Mouse (Mus musculus): ENCODE measurements around the gene Pno1. TPM values are rescaled to one million over a fixed set of nuclear protein-coding genes. Genes with fewer than 3 reads are reported as not detected.
"Not testable (repeated sequence)": the region's sequence is repeated elsewhere in the genome, so short reads cannot be mapped to it uniquely, and the experiment has no call there.

Pno1 gene
- polyA plus RNA-seq (2012; rRNA removed) = 17.0 and 17.8 TPM in 2 replicates

GRCm38 (mm10) chr11:17211258-17212140, at the start of gene Pno1:
TSS of gene Pno1 (minus strand) at chr11:17211568.
- peak; percentile 95 to 98 for DNase-seq (ENCODE audit: extremely low spot score in 1 of 2, low spot score in 1 of 2)

GRCm38 (mm10) chr11:17257861-17258260, 46.5 kb upstream of the Pno1 start:
- DNase-seq (ENCODE audit: extremely low spot score in 1 of 2, low spot score in 1 of 2) = peak in 1 of 2 experiments; percentile 41

- peak; percentile 91 to 98 for DNase-seq (ENCODE audit: extremely low spot score in 1 of 2, low spot score in 1 of 2)
Observed at GRCm38 (mm10) chr11:17257443-17257842, 46.1 kb upstream of the Pno1 start, which contains the start of gene C1d. TSS of gene C1d (plus strand) at chr11:17257579.

GRCm38 (mm10) chr11:17256813-17257365, 45.5 kb upstream of the Pno1 start:
- DNase-seq (ENCODE audit: extremely low spot score in 1 of 2, low spot score in 1 of 2) = peak in 1 of 2 experiments; percentile 8

- DNase-seq (ENCODE audit: extremely low spot score in 1 of 2, low spot score in 1 of 2) = no peak
Observed at GRCm38 (mm10) chr11:17248715-17249114, 37.3 kb upstream of the Pno1 start.

GRCm38 (mm10) chr11:17238598-17238997, 27.2 kb upstream of the Pno1 start:
- not testable (repeated sequence) for DNase-seq (ENCODE audit: extremely low spot score in 1 of 2, low spot score in 1 of 2)

- DNase-seq (ENCODE audit: extremely low spot score in 1 of 2, low spot score in 1 of 2) = peak in 1 of 2 experiments; percentile 29
Observed at GRCm38 (mm10) chr11:17236449-17237037, 25.2 kb upstream of the Pno1 start.

GRCm38 (mm10) chr11:17232792-17233191, 21.4 kb upstream of the Pno1 start:
- DNase-seq (ENCODE audit: extremely low spot score in 1 of 2, low spot score in 1 of 2) = no peak

GRCm38 (mm10) chr11:17221126-17221525, 9.8 kb upstream of the Pno1 start:
- DNase-seq (ENCODE audit: extremely low spot score in 1 of 2, low spot score in 1 of 2) = no peak

- DNase-seq (ENCODE audit: extremely low spot score in 1 of 2, low spot score in 1 of 2) = peak in 1 of 2 experiments; percentile 24
Observed at GRCm38 (mm10) chr11:17215475-17215874, 4.1 kb upstream of the Pno1 start.

GRCm38 (mm10) chr11:17212903-17213509, 1.6 kb upstream of the Pno1 start:
- no peak for DNase-seq (ENCODE audit: extremely low spot score in 1 of 2, low spot score in 1 of 2)

GRCm38 (mm10) chr11:17212141-17212495, 750 bp upstream of the Pno1 start:
- DNase-seq (ENCODE audit: extremely low spot score in 1 of 2, low spot score in 1 of 2) = peak in 1 of 2 experiments; percentile 35

- no peak for DNase-seq (ENCODE audit: extremely low spot score in 1 of 2, low spot score in 1 of 2)
Observed at GRCm38 (mm10) chr11:17202481-17202880, 8.9 kb downstream of the Pno1 start.

GRCm38 (mm10) chr11:17200936-17201335, 10.4 kb downstream of the Pno1 start:
- no peak for DNase-seq (ENCODE audit: extremely low spot score in 1 of 2, low spot score in 1 of 2)

GRCm38 (mm10) chr11:17199840-17200501, 11.4 kb downstream of the Pno1 start:
- no peak for DNase-seq (ENCODE audit: extremely low spot score in 1 of 2, low spot score in 1 of 2)

- DNase-seq (ENCODE audit: extremely low spot score in 1 of 2, low spot score in 1 of 2) = no peak
Observed at GRCm38 (mm10) chr11:17199170-17199569, 12.2 kb downstream of the Pno1 start.

- no peak for DNase-seq (ENCODE audit: extremely low spot score in 1 of 2, low spot score in 1 of 2)
Observed at GRCm38 (mm10) chr11:17192151-17192844, 19.1 kb downstream of the Pno1 start.

- no peak for DNase-seq (ENCODE audit: extremely low spot score in 1 of 2, low spot score in 1 of 2)
Observed at GRCm38 (mm10) chr11:17188786-17189185, 22.6 kb downstream of the Pno1 start.

GRCm38 (mm10) chr11:17187649-17188048, 23.7 kb downstream of the Pno1 start:
- DNase-seq (ENCODE audit: extremely low spot score in 1 of 2, low spot score in 1 of 2) = peak in 1 of 2 experiments; percentile 32

- DNase-seq (ENCODE audit: extremely low spot score in 1 of 2, low spot score in 1 of 2) = no peak
Observed at GRCm38 (mm10) chr11:17183165-17183564, 28.2 kb downstream of the Pno1 start.

All from frontal cortex, adult 2 months (tissue).